Mouse (Mus musculus): Measurements from ENCODE around the gene Ctsl.

DNA sequence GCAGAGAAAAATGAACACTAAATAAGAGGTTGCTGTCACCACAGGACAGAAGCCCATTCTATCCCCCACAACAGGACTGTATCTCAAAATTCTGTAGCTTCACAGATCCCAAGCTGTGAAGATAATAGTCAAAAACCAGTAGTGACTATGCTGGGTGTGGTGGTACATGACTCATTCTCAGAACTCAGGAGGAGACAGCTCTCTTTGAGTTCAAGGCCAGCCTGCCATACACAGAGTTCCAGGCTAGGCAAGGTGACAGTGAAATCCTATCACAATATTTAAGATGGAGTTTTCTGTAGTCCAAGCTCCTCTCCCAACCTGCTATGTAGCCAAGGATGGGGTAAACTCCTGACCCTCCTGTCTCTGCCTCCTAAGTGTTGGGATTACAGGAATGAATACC, 5.4 kb downstream of the Ctsl start:
- no peak for TF ChIP-seq POLR2A (IDR thresholded peaks at IDR 0.05; ENCODE audit: low read depth, low read length)
- TF ChIP-seq CTCF (IDR thresholded peaks at IDR 0.05; ENCODE audit: extremely low read depth, insufficient read length, insufficient replicate concordance, low read depth, low read length), result no peak
